Mouse (Mus musculus): ENCODE results near the gene Kirrel3.

DNA sequence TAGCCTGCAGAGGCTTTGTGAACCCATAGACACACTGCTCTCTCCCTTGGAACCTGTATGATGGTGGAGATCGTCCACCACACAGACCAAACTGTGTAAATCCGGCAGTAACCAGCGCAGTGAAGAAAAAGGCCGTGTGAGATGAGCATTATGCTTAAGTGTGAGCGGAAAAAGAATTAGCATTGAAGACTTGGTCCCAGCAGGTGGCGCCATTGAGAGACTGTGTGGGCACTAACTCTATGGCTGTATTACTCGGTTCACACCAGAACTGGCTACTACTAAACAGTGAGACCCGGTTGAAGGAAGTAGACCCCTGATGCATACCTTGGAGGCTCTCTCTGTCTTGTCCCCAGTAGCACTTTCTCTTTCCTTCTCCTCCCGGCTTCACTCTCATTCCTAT is 371.9 kb downstream of the Kirrel3 start:
- TF ChIP-seq TAL1 (IDR thresholded peaks at IDR 0.05; ENCODE audit: low read length) (no peak), GATA1 (IDR thresholded peaks at IDR 0.05; ENCODE audit: low read length) (no peak)
